Mouse (Mus musculus) layer of hippocampus, adult 9-10 months (tissue): ENCODE data around the gene Foxp4.

Experiments used
- DNase-seq: peaks from one replicate; pipeline ENCODE4 v3.0.0; 2022; ENCODE audit warnings: low spot score

The Foxp4 gene

DNA sequence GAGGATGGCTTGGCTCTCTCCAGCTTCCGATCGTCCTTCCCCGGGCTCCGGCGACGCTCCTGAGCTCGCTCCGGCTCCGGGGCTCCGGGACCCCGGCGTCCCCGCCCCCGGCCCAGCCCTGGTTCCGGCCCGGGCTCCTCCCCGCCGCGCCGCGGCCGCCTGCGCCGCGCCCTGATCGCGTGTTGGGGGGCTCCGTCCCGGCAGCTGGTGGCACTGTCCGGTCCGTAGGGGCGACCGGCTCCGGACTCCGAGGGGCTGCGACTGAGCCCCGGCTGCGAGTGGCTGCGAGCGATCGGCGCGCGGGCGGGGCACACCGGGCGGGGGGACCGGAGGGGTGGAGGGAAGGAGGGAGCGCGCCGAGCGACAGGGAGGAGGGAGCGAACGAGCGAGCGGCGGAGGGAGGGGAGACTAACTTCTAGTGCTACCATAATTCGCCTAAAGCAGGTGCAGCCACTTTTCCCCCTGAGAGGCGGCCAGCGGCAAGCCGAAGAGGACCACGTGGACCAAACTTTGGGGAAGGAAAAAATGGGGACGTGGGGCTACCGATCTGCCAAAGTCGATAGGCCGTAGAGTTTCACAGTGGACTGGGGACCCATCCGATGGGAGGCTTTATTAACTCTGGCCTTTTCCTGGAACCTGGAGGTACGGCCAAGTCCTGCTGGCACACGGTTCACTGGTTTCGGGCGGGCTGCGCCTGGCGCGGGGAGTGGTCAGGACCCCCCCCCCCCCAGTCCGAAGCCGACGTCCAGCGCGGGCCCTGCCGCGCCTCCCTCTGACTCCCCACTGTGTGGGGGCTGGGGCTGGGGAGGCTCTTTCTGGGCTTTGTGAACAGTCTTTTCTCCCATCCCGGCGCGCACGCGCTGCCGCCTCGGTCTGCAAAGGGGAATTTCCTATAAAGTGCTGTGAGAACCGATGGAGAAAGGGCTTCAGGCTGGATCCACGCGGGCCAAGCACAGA is at the start of gene Foxp4:
TSS of gene Foxp4 (minus strand) at position 263 of the 957 bp plus-strand sequence.
- no peak for DNase-seq

- DNase-seq, result no peak
Measured at GRCm38 (mm10) chr17:47973563-47974472, 49.4 kb upstream of the Foxp4 start.

DNA sequence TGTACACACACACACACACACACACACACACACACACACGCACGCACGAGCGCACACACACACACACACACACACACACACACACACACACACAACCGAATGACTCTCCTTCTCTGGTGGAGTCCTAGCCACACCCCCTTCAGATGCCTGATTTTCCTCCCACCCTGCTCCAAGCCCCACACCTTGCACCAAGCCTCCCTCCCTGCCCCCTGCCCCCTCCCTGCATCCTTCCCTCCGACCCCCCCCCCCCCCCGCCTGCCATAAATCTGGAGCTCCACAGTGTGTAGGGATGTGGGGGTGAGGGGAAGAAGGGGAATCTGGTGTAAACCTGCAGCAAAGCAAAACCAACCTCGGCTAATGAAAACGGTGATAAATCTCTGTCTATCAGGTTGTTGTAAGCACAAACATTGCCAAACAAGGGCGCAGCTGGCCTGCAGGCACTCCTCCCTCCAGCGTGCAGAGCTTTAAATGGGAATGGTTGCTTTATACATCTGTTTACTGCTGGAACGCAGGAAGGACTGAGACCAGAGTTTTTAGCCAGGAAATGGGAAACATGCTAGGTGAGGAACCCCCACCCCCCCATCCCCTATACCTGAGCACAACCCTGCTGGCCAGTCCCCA is 41.5 kb upstream of the Foxp4 start:
- DNase-seq, result no peak

DNA sequence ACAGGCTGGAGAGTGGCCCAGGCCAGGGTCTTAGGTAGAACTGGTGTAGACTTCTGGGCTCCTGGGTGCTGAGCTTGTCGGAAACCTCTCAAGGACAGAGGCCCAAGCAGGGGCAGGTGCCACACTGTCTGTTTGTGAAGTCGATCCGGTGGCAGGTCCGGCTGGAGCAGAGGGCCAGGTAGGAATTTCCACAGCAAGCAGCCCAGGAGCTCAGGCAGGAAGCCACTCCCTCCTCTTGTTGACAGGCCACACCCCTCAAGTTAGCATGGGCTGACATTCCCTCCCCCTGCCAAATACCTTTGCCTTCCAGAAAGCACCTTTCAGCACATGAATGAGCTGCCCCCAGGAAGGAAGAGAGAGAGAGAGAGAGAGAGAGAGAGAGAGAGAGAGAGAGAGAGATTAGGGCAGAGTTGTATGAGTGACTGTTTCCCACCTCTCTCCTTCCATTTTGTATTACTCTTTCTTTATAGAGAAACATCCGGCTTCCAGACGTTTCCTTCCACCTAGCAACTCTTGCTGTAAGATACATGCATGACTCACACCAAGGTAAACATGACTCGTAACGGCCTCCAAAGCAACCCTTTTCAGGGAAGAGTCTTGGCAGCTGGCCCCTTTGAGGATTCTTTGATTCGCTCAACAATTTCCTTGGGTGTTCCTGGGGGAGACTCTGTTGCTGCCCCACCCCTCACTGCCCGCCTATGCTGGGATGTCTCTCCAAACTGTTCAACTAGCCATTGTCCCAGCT is 33.8 kb upstream of the Foxp4 start:
- no peak for DNase-seq

- no peak for DNase-seq
Measured at GRCm38 (mm10) chr17:47956486-47956885, 32.0 kb upstream of the Foxp4 start.

- DNase-seq, result no peak
Measured at GRCm38 (mm10) chr17:47955054-47955741, 30.8 kb upstream of the Foxp4 start.

DNA sequence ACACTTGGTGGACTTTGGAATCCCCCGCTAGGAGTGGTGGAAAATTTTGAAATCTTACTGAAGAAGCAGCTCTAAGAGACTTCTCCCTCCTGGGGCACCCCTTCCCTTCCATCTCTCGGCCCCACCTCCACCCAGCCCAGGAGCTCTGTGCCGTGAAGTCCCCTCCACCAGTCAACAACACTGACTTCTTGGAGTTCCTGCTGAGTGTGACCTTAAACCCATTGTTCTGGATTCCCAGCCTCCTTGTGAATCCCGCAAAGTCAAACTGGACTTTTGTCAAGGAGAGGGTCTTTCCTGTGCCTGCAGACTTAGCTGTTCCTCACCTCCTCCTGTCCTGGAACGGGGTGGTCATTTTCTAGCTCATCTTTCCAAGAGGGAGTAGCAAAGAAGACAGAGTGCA is 28.8 kb upstream of the Foxp4 start:
- DNase-seq, result no peak

GRCm38 (mm10) chr17:47952368-47953081 is 28.1 kb upstream of the Foxp4 start:
- no peak for DNase-seq

GRCm38 (mm10) chr17:47951452-47951851 is 27.0 kb upstream of the Foxp4 start:
- no peak for DNase-seq

- no peak for DNase-seq
Measured at GRCm38 (mm10) chr17:47950831-47951230, 26.4 kb upstream of the Foxp4 start.

DNA sequence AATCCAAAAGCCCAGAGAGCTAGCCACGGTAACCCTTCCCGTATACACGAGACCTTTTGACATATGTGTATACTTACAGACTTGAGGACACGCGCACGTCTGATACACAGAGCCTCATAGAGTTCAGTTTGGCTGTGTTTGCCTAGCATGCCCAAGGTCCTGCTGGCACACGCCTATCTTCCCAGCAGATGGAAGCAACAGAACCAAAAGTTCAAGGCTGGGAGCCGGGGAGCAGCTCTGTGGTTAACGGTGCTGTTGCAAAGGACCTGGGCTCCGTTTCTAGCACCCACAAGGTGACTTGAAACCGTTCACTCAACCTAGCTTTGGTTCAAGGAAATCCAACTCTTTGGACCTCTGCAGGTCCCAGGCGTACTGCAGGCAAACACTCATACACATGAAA is 25.0 kb upstream of the Foxp4 start:
- no peak for DNase-seq

GRCm38 (mm10) chr17:47948753-47949152 is 24.3 kb upstream of the Foxp4 start:
- no peak for DNase-seq

GRCm38 (mm10) chr17:47946921-47947420 is 22.5 kb upstream of the Foxp4 start:
- DNase-seq, result no peak

- DNase-seq, result no peak
Measured at GRCm38 (mm10) chr17:47946111-47946510, 21.7 kb upstream of the Foxp4 start.

- DNase-seq, result no peak
Measured at GRCm38 (mm10) chr17:47943103-47943870, 18.8 kb upstream of the Foxp4 start.

DNA sequence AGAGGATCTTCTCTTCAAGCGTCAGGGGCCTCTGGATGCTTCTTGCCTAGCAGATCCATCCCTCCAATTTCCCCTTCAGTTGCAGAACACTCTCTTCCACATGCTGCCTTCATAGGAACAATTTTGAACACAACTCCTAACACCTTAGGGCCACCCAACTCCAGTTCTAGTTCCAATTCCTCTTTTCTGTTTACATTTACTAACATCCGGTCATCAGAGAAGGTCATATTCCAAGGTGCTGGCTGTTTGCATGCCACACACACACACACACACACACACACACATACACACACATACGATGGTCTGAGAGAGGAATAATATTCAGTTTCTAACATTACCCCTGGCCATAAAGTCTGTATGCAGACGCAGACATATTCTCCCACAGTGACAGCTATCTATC is 17.6 kb upstream of the Foxp4 start:
- no peak for DNase-seq

GRCm38 (mm10) chr17:47938839-47939238 is 14.4 kb upstream of the Foxp4 start:
- no peak for DNase-seq

GRCm38 (mm10) chr17:47937926-47938600 is 13.6 kb upstream of the Foxp4 start:
- no peak for DNase-seq

DNA sequence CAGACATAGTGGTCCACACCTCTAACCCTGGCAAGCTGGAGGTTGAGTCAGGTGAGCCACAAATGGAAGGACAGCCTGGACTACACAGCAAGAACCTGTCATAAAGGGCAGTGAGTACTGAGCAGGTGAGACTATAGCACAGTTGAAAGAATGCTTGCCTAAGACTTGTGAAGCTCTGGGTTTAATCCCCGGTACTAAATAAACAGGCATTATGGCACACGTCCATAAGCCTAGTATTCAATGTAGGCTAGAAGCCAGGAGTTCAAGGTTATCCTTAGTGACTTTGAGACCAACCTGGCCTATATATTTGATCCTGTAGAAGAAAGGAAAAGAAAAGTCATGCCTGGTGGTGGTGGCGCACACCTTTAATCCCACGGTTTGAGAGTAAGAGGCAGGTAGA is 12.1 kb upstream of the Foxp4 start:
- DNase-seq, result no peak
